In the genomic region with DNA sequence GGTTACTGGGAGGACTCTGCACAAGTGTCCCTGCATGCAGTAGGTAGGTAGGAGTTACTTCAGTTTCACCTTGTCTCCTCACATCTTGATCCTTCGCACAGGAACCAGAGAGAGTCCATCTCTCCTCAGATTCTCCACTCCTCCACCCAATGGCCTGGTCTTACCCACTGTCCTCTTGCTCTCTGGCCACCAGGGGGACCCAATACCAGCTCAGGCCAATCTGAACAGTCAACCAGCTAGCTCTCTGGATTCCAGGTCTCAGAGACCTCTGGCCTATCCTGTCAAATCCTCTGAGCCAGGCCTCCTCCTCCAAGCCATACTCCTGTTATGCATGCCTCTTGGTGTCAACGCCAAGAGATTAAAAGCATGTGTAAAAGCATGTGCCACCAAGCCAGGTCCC, we compare ENCODE assay signal across 7 mouse cellular contexts. TPM values are rescaled to one million over a fixed set of nuclear protein-coding genes. Genes with fewer than 3 reads are reported as not detected.
DNase-seq lines count a peak whose midpoint lies in the region; TF ChIP-seq lines count a peak whose summit lies in the region.

No protein-coding gene starts in this region.

- intact Hi-C loops in left cerebral cortex, adult 2 months (cut with DNase I): no loop called here

- DNase-seq in left cerebral cortex, adult 2 months (ENCODE audit: extremely low spot score in 1 of 2, low spot score in 2 of 2): no peak
- DNase-seq in left cerebral cortex, adult 9 months (ENCODE audit: low spot score in 2 of 2): no peak
- peak; percentile 59 for DNase-seq in Muller cell, postnatal 12 days (ENCODE audit: inconsistent ontology term)
- DNase-seq in cerebellum, postnatal 25 days: peak; percentile 57 to 73
- peak; percentile 41 to 65 for DNase-seq in kidney, adult 8-10 months
- DNase-seq in lung, postnatal 25 days (ENCODE audit: low spot score): peak; percentile 48
- no peak for DNase-seq in c-Kit-positive CD71-positive TER-119-positive erythroid progenitor cells, embryonic 14.5 days (ENCODE audit: low spot score)

- no peak overlapping the region for H3K27ac ChIP-seq in left cerebral cortex, adult 2 months

- peak; percentile 47 for TF ChIP-seq CTCF in left cerebral cortex, adult 2 months (IDR thresholded peaks at IDR 0.05)

- H3K4me3 ChIP-seq in left cerebral cortex, adult 2 months: no peak overlapping the region

RNA-seq across cellular contexts. Expression of gene Telo2, which starts 6.2 kb away (rescaled TPM):
- 10 to 100 TPM; 25.8 to 30.7 TPM for total RNA-seq in left cerebral cortex, adult 2 months (2021)

RNA-seq across cellular contexts. Expression of gene Ptx4, which starts 11.0 kb away (rescaled TPM):
- under 1 TPM; 0.33 to 0.63 TPM for total RNA-seq in left cerebral cortex, adult 2 months (2021)

RNA-seq across cellular contexts. Expression of gene Clcn7, which starts 23.6 kb away (rescaled TPM):
- total RNA-seq in left cerebral cortex, adult 2 months (2021): 10 to 100 TPM; 48.5 to 53.9 TPM

RNA-seq across cellular contexts. Expression of gene Tmem204, which starts 26.2 kb away (rescaled TPM):
- 10 to 100 TPM in 1 of 2 experiments, 1 to 10 TPM in 1; 9.5 to 11.1 TPM for total RNA-seq in left cerebral cortex, adult 2 months (2021)

RNA-seq across cellular contexts. Expression of gene Ccdc154, which starts 52.7 kb away (rescaled TPM):
- under 1 TPM in 1 of 2 experiments, not detected in 1; 0.14 TPM for total RNA-seq in left cerebral cortex, adult 2 months (2021)

Comparison
In these comparisons a context has a peak if more than half of its experiments do, and no peak if none do; other contexts are left out.
1. DNase-seq: peak in Muller cell, postnatal 12 days (single experiment), cerebellum, postnatal 25 days (2 of 2), kidney, adult 8-10 months (2 of 2) and lung, postnatal 25 days (single experiment); none in left cerebral cortex, adult 2 months (0 of 2), left cerebral cortex, adult 9 months (0 of 2) and c-Kit-positive CD71-positive TER-119-positive erythroid progenitor cells, embryonic 14.5 days (single experiment).